Mouse (Mus musculus): ENCODE results near the gene Gm21985. TPM values are rescaled to one million over a fixed set of nuclear protein-coding genes. Genes with fewer than 3 reads are reported as not detected.

Gene Gm21985
- not detected for polyA plus RNA-seq (2017; shearing (Covaris generic))

DNA sequence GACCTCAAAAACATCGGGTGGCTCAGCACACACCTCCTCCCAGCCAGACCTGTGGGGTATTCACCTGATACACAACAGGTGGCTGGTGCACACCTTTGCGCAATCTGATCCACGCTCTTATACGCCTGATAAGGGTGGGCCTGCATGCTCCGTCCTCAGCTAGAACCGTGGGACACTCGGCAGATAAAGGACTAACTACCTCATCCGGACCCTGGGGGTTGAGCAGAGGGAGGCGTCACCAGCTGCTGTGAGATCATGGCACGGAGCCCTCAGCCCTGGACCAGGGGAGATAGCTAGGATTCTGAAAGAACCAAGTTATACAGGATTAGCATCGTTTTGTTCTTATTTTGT, at the start of gene Gm21985:
Gene Gm21985 (plus strand): TSS at position 73 of the 351 bp plus-strand sequence.

DNA sequence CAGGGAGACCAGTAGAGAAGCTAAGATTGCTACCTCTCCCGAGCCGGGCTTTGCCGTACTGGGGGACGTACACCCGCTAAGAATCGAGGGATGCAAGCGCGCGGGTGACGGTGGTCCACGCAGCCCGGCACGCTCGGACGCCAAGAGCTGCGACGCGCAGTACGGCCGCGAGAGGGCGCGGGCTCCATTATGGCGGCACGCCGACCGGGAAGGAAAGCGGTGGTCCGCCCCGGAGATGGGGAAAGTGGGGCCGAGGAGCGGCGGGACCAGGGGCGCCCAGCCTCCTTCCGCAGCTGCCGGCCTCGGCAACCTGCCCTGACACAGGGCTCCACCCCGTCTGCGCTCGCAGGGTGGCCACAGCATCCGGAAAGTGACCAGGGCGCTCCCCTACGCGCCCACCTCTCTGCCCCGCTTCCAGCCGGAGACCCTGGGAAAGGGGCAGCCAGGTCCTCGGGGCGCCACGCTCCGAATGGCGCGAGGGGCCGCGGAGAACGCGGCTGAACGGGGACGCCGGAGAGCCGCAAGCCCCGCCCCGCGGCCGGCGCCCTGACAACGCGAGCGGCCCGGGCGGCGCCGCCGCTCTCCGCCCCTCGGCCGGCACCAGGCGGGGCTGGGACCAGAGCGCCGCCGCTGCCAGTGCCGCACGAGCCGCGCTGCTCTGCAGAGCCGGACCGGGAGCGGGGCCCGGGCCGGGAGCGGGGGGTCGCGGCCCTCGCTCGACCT, 26.7 kb upstream of the Gm21985 start, which contains the start of gene Lpcat4:
Gene Lpcat4 (plus strand): TSS at position 257 of the 723 bp plus-strand sequence.

DNA sequence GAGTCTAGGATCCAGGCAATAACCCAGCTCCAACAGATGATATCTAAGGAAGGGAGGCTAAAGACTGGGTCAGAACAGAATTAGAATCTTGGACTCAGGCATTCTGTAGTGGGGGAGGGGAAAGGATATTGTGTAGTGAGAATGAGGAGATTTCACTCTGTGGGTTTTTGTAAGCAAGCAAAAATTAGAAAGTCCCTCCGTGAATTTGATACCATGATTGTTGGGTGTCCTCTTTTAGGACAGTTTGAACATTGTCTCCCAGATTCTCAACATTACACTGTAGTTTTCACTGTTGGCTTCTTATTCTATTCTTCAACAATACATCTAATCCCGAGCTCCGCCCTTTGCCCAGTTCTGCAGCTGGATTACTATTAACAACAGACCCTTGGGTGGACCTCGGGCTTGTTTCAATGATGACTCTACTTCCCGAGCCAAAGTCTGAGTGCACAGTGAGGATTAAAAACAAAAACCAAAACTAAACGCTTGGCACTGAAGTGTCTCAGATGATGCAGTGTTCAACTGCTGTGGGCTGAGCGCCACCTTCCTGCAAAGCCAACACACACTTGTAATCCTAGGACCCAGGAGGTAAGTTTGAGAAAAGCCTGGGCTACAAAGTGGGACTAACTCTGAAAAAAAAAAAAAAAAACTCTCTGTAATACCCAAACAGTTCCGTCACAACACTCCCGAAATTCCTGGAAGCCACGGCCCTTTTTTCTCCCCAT, 6.7 kb upstream of the Gm21985 start, which contains the start of gene Nutm1:
Gene Nutm1 (minus strand): TSS at position 51 of the 722 bp plus-strand sequence.

GRCm38 (mm10) chr2:112261748-112262653, 4.1 kb upstream of the Gm21985 start, which contains the start of gene Nop10:
Gene Nop10, plus strand, starts transcription at chr2:112261926.

GRCm38 (mm10) chr2:112265448-112266241, 469 bp upstream of the Gm21985 start, which contains the start of gene Slc12a6:
Gene Slc12a6, plus strand, starts transcription at chr2:112265825.

GRCm38 (mm10) chr2:112367726-112368673, 101.9 kb downstream of the Gm21985 start, which contains the start of gene Emc4:
Gene Emc4, minus strand, starts transcription at chr2:112368027.

GRCm38 (mm10) chr2:112378973-112379898, 113.1 kb downstream of the Gm21985 start, which contains the start of gene Katnbl1:
Gene Katnbl1, plus strand, starts transcription at chr2:112379211.

GRCm38 (mm10) chr2:112454862-112455564, 188.9 kb downstream of the Gm21985 start, which contains the start of gene Emc7:
Gene Emc7, plus strand, starts transcription at chr2:112454997.

Other genes with a start within 250 kb of the Gm21985 start
- gene Olfr1311, start 241.9 kb upstream of the Gm21985 start, polyA plus RNA-seq (2017; shearing (Covaris generic)): under 1 TPM in 1 of 2 experiments, not detected in 1; 0.09 TPM
- gene Olfr1312, start 216.1 kb upstream of the Gm21985 start, polyA plus RNA-seq (2017; shearing (Covaris generic)): under 1 TPM in 1 of 2 experiments, not detected in 1; 0.10 TPM
- gene Olfr1313, start 188.5 kb upstream of the Gm21985 start, polyA plus RNA-seq (2017; shearing (Covaris generic)): not detected
- gene Olfr1314, start 169.5 kb upstream of the Gm21985 start, polyA plus RNA-seq (2017; shearing (Covaris generic)): not detected
- gene Olfr1315-ps1, start 150.9 kb upstream of the Gm21985 start, polyA plus RNA-seq (2017; shearing (Covaris generic)): not detected
- not detected for gene Olfr1316, start 131.3 kb upstream of the Gm21985 start, polyA plus RNA-seq (2017; shearing (Covaris generic))
- gene Olfr1317, start 126.0 kb upstream of the Gm21985 start, polyA plus RNA-seq (2017; shearing (Covaris generic)): under 1 TPM in 1 of 2 experiments, not detected in 1; 0.07 TPM
- gene Olfr1318, start 112.1 kb upstream of the Gm21985 start, polyA plus RNA-seq (2017; shearing (Covaris generic)): under 1 TPM in 1 of 2 experiments, not detected in 1; 0.05 TPM
- 100 to 1,000 TPM in 1 of 2 experiments, 10 to 100 TPM in 1; 46.0 to 104 TPM for gene Lpcat4, start 26.8 kb upstream of the Gm21985 start, polyA plus RNA-seq (2017; shearing (Covaris generic))
- gene Nutm1, start 7.0 kb upstream of the Gm21985 start, polyA plus RNA-seq (2017; shearing (Covaris generic)): under 1 TPM; 0.04 to 0.22 TPM
- gene Nop10, start 4.4 kb upstream of the Gm21985 start, polyA plus RNA-seq (2017; shearing (Covaris generic)): 100 to 1,000 TPM; 111 to 182 TPM
- 10 to 100 TPM; 45.4 to 84.5 TPM for gene Slc12a6, start 489 bp upstream of the Gm21985 start, polyA plus RNA-seq (2017; shearing (Covaris generic))
- 100 to 1,000 TPM in 1 of 2 experiments, 10 to 100 TPM in 1; 78.1 to 106 TPM for gene Emc4, start 101.7 kb downstream of the Gm21985 start, polyA plus RNA-seq (2017; shearing (Covaris generic))
- gene Katnbl1, start 112.9 kb downstream of the Gm21985 start, polyA plus RNA-seq (2017; shearing (Covaris generic)): 10 to 100 TPM; 21.9 to 25.6 TPM
- 10 to 100 TPM; 19.0 to 20.7 TPM for gene Emc7, start 188.7 kb downstream of the Gm21985 start, polyA plus RNA-seq (2017; shearing (Covaris generic))
- gene Chrm5, start 214.5 kb downstream of the Gm21985 start, polyA plus RNA-seq (2017; shearing (Covaris generic)): not detected
- gene Aven, start 226.7 kb downstream of the Gm21985 start, polyA plus RNA-seq (2017; shearing (Covaris generic)): 10 to 100 TPM; 48.8 to 79.8 TPM

Measured in activated CD4-positive, CD25-positive, alpha-beta regulatory T cell (primary cell).